Mouse (Mus musculus) CD4-positive, CD25-positive, alpha-beta regulatory T cell, adult 4 months (primary cell): ENCODE data around the gene Aldoc. TPM values are rescaled to one million over a fixed set of nuclear protein-coding genes. Genes with fewer than 3 reads are reported as not detected.

Experiments
- ATAC-seq: one replicate; pipeline ENCODE4 v1.8.0; 2017
- polyA plus RNA-seq, 2 experiments: library from polyadenylated mRNA; unstranded; fragments of 100-300 nt; shearing (Covaris generic); gene quantifications; one replicate each; pipeline ENCODE4 v1.2.1; 2017

The Aldoc gene
- polyA plus RNA-seq, 2 experiments from 2014 or later, result 10.9 to 14.9 TPM

DNA sequence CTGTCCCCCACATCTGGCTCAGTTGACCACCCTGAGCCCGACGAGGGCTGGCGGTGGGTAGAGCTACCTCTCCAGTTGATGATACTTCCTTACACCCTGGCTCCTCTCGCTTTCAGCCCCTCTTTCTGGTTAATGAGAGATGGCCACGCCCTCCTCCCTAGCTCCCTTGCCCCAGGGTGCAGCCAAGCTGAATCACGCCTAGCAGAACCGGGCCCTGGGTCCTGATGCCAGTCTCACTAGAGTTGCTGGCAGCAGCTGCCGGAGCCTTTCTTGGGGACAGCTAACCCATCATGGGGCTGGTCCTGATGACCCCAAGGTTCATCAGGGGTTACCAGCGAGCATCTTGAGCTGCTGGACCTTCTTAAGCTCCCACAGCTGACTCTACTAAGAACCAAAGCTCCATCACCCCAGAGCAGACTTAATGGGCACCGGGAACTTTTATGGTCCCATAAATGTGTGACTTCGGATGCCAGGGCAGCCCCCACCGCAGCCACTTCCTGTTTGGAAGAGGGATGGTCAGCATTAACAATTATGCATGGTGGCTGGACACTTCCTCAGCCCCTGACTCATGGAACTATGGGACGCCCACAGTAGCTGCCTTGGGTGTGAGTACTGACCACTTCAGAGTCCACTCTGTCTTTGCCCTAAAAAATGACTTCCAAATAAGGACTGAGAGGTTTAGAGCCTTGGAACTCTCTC, 40.7 kb downstream of the Aldoc start:
- ATAC-seq, result no peak

DNA sequence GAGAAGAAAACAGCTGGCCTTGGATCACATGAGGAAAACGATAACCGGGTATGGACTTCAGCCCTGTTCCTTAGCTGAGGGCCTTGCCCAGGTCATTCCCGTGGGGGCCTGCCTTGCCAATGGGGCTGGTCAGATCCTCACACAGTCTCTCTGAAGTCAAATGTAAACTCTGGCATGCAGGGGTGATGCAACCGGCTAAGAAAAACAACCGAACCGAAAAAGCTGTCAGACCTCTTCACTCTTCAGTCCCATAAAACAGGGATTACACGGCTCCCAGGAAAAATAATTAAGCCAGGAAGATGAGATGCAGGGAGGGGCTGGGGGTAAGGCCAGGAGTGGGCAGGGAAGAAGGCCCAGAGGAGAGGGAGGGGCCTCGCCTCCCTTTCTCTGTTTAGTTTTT, 41.3 kb downstream of the Aldoc start:
- no peak for ATAC-seq

DNA sequence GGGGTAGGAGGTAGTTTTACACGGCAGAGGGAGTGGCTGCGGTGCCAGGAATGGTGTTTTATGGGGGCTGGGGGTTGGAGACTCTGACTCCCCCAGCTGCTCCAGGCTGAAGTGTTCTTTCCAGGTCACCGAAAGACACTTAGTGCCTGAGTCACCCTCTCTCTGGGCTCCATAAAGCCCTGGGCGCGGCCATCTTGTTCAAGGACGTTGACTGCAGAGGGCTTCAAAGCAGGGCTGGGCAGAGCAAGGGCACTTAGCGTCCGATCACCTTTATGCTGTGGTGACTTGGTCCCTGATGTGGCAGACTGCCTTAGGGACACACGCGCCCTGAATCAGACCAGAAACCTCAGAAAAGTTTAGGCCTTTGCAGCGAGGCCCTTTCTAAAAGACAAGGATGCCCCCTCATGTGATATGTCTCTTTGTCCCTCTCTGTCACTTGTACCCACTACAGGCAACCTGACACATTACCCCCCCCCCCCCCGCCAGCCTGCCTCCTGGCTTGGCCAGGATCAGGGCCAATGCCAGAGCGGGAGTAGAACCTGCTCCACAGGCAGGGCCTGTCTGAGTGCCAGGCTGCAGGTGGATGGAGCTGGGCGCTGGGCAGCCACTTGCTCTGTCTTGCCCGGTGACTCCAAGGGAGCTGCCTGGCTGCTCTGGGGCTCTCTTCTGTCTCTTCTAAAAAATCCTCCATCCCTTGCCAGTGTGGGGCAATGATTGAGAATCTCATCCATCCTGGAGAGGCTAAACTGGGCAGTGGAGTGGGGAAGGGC, 44.9 kb downstream of the Aldoc start:
- ATAC-seq, result no peak

DNA sequence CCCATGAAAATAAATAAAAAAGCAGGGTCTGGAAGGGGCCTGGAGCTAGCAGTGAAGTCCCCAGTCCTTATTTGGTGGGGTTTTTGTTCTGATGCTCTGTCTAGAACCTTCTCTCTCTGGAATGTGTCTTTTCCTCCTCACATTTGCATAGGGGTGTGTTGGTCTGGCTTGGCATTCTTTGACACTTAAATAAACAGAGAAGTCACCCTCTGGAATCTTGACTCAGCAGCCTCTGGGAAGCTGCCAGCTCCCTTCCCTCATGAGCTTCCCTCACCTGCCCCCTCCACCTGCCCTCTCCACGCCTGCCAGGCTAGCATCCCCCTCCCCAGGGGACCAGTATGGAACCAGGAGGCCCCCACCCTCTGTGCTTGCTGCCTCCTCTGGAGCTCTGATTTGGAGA, 47.6 kb downstream of the Aldoc start:
- ATAC-seq, result no peak

DNA sequence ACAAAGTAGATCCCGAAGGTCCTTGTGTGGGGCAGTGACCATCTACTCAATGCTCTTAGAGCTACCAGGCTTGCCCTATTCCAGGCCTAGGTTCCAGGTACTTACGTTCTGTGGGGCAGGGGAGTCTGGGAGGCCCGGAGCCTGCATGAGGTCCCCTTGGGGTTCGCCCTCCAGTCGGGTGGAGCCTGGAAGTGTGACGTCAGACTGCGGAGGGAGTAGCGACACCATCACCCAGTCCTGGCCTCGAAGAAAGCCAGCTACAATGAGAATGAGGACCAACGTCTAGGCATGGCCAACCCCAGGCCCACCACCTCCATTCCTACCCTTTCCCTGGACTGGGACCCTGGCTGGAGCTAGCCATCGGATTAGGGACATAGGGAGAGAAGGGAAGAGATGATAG, 48.9 kb downstream of the Aldoc start:
- no peak for ATAC-seq

DNA sequence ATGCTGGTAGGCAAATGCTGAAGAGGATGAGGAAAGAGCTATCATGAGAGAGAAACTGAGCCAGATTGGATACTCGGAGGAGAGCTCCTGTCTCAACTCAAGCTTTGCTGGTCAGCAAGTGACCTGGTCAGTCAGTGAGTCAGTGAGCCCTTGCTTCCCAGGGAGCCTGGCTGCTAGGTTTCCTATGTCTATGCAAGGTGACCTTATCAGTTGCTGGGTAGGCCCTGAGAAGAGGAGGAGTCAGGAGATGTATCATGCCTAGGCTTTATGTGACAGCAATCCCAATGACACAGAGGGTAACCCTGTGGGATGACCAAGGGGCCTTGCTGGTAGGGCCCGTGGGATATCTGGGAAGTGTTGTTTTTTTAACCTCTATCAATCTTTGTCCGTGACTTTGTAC, 49.4 kb downstream of the Aldoc start:
- no peak for ATAC-seq

DNA sequence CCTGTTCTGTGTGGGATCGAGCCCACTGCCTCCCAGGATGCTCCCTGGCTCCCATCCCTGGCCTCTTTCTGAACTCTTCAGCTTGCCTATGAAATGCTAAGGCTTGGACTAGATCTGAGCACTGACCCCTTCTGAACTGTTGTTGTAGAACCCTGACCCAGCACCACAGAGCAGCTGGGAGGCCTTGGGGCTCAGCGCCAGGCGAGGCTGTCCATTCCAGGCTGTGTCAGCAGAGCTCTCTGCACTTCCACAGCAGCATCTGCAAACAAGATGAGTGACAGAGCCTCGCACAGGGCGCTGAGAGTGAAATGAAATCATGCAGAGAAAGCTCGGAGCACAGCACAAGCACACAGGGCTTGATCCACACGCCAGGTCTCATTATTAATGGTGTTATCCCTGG, 49.8 kb downstream of the Aldoc start:
- ATAC-seq, result no peak

DNA sequence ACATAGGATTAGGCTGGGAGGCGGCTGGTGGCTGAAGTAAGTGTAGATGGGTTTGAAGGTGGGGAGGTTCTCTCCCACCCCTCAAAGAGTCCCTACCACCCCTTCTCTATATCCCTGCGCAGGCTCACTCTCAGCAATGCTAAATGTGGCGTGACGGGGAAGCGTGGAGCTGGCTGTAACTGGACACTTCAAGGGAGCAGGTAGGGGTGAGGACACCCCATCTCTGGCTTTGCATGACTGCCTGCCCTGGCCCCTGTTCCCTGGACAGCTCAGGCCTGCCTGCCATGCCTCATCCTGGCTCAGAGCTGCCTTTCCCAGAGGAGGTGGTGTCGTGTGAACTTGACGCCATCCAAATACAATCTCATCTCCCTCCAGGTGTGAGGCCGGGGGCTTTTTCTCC, 51.4 kb downstream of the Aldoc start:
- no peak for ATAC-seq

Other genes starting within 250 kb of the Aldoc start
- 10 to 100 TPM; 39.9 to 61.8 TPM for gene Eral1, start 242.6 kb upstream of the Aldoc start, polyA plus RNA-seq
- gene Fam222b, start 228.3 kb upstream of the Aldoc start, polyA plus RNA-seq, result 10 to 100 TPM; 11.0 to 14.9 TPM
- gene Traf4, start 157.4 kb upstream of the Aldoc start, polyA plus RNA-seq, result 1 to 10 TPM; 3.3 to 6.7 TPM
- 10 to 100 TPM; 10.4 to 12.2 TPM for gene Nek8, start 146.3 kb upstream of the Aldoc start, polyA plus RNA-seq
- 1 to 10 TPM; 2.9 to 3.6 TPM for gene Tlcd1, start 146.3 kb upstream of the Aldoc start, polyA plus RNA-seq
- gene Rpl23a, start 139.4 kb upstream of the Aldoc start, polyA plus RNA-seq, result 1,000 to 10,000 TPM; 3,408 to 3,991 TPM
- not detected for gene Rab34, start 134.5 kb upstream of the Aldoc start, polyA plus RNA-seq
- gene Proca1, start 129.6 kb upstream of the Aldoc start, polyA plus RNA-seq, result 1 to 10 TPM; 2.2 to 6.0 TPM
- 100 to 1,000 TPM in 1 of 2 experiments, 10 to 100 TPM in 1; 95.5 to 102 TPM for gene Sdf2, start 77.2 kb upstream of the Aldoc start, polyA plus RNA-seq
- gene Supt6, start 77.0 kb upstream of the Aldoc start, polyA plus RNA-seq, result 10 to 100 TPM; 18.2 to 32.4 TPM
- 10 to 100 TPM; 34.2 to 48.1 TPM for gene 2610507B11Rik, start 61.2 kb upstream of the Aldoc start, polyA plus RNA-seq
- under 1 TPM in 1 of 2 experiments, not detected in 1; 0.63 TPM for gene BC030499, start 32.1 kb upstream of the Aldoc start, polyA plus RNA-seq
- 1 to 10 TPM; 2.8 to 4.3 TPM for gene Spag5, start 21.4 kb upstream of the Aldoc start, polyA plus RNA-seq
- gene Pigs, start 5.4 kb downstream of the Aldoc start, polyA plus RNA-seq, result 100 to 1,000 TPM in 1 of 2 experiments, 10 to 100 TPM in 1; 64.1 to 119 TPM
- gene Unc119, start 20.5 kb downstream of the Aldoc start, polyA plus RNA-seq, result 10 to 100 TPM; 11.6 to 13.1 TPM
- gene Foxn1, start 63.6 kb downstream of the Aldoc start, polyA plus RNA-seq, result under 1 TPM in 1 of 2 experiments, not detected in 1; 0.09 TPM
- gene Slc13a2, start 99.2 kb downstream of the Aldoc start, polyA plus RNA-seq, result not detected
- gene Slc46a1, start 142.7 kb downstream of the Aldoc start, polyA plus RNA-seq, result 1 to 10 TPM; 1.6 to 3.5 TPM
- 1 to 10 TPM in 1 of 2 experiments, under 1 TPM in 1; 0.63 to 1.3 TPM for gene Sarm1, start 174.8 kb downstream of the Aldoc start, polyA plus RNA-seq
- not detected for gene Vtn, start 176.1 kb downstream of the Aldoc start, polyA plus RNA-seq
- not detected for gene Sebox, start 180.5 kb downstream of the Aldoc start, polyA plus RNA-seq
- 10 to 100 TPM; 51.4 to 71.8 TPM for gene Tmem199, start 189.2 kb downstream of the Aldoc start, polyA plus RNA-seq
- gene Poldip2, start 189.2 kb downstream of the Aldoc start, polyA plus RNA-seq, result 10 to 100 TPM; 13.9 to 19.9 TPM
- gene Tnfaip1, start 213.4 kb downstream of the Aldoc start, polyA plus RNA-seq, result 10 to 100 TPM; 19.2 to 22.6 TPM
- gene Ift20, start 213.4 kb downstream of the Aldoc start, polyA plus RNA-seq, result 100 to 1,000 TPM; 121 to 138 TPM
- gene Tmem97, start 227.8 kb downstream of the Aldoc start, polyA plus RNA-seq, result 10 to 100 TPM; 17.4 to 21.3 TPM